Comparison of ENCODE assay signal across 16 mouse cellular contexts in the genomic region with DNA sequence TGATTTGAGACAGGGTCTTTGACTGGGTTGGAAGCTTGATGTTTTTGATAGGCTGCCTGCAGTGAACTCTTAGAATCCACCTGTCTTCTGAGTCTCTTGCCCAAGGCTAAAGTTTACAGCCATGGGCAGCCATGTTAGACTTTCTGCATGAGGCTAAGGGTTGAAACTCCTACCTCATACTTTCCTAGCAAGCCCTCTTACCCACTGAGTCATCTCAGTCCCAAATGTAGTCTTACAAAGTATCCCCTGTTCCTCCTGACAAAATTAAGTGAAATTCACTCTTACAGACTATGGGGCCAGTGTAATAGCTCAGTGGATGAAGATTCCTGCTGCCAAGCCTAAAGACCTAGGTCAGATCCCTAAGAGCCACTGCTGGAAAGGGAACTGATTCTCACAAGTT. TPM values are rescaled to one million over a fixed set of nuclear protein-coding genes. Genes with fewer than 3 reads are reported as not detected.
DNase-seq lines count a peak whose midpoint lies in the region; TF ChIP-seq lines count a peak whose summit lies in the region.
"Had no signal": no experiment of that assay in that cellular context is flagged by ENCODE, and none has a peak within 500 bp of the region (broad histone marks: within the 10 kb centered on the region; RNA-seq: fewer than 3 reads in every experiment).

No protein-coding gene starts in this region.

- no peaks in the 10 kb centered on the region for H3K9me3 ChIP-seq in CH12.LX (replicated peaks; ENCODE audit: low read length)
- H3K9me3 ChIP-seq: G1E had no signal

- peak; percentile 49; the same call in 1 of the 2 replicates for TF ChIP-seq EP300 in CH12.LX (IDR thresholded peaks at IDR 0.05; ENCODE audit: low read length)

- no peak overlapping the region for H3K4me3 ChIP-seq in CH12.LX (replicated peaks in 1 of 3; ENCODE audit: low read depth in 2 of 3, low read length in 2 of 3, poor library complexity in 1 of 3)

- TF ChIP-seq POLR2A in CH12.LX (IDR thresholded peaks at IDR 0.05; ENCODE audit: low read depth, low read length) = no peak

- no peaks in the 10 kb centered on the region; a peak in 1 of 4 replicates for H3K4me1 ChIP-seq in CH12.LX (ENCODE audit: control insufficient read depth in 1 of 2, insufficient read depth in 2 of 2)

- no peak overlapping the region; the same call in 1 of the 2 replicates for H3K4me2 ChIP-seq in CH12.LX (ENCODE audit: insufficient read depth, low read depth, poor library complexity, severe bottlenecking)

- TF ChIP-seq RAD21 in CH12.LX (IDR thresholded peaks at IDR 0.05; ENCODE audit: low read depth, low read length) = no peak

- H3K27ac ChIP-seq in CH12.LX (ENCODE audit: insufficient read depth, low read depth) = no peak overlapping the region

- no peaks in the 10 kb centered on the region for H3K79me2 ChIP-seq in CH12.LX (replicated peaks; ENCODE audit: control insufficient read depth, extremely low read depth, insufficient read depth, poor library complexity, severe bottlenecking)

- TF ChIP-seq CTCF in CH12.LX (conservative IDR thresholded peaks at IDR 0.05 in 1 of 2, IDR thresholded peaks at IDR 0.05 in 1 of 2; ENCODE audit: low read depth in 2 of 2, low read length in 2 of 2) = no peak

- in situ Hi-C loops in CH12.LX (cut with MboI; ENCODE audit: low pct_ligation_motif_present, low pct_unique_long_range_greater_than_20kb, low sequenced_read_pairs) = no loop called here

- no peaks in the 10 kb centered on the region for H3K27me3 ChIP-seq in CH12.LX (replicated peaks)

- no peaks in the 10 kb centered on the region for H3K36me3 ChIP-seq in CH12.LX (replicated peaks in 1 of 2; ENCODE audit: control insufficient read depth in 1 of 2, insufficient read depth in 1 of 2, low read length in 1 of 2)
- H3K36me3 ChIP-seq: G1E had no signal

- no peak overlapping the region for H3K9ac ChIP-seq in CH12.LX (ENCODE audit: insufficient read depth, low read depth)

- no peak for DNase-seq in CH12.LX (ENCODE audit: extremely low read depth)
- no peak for DNase-seq in adrenal gland, adult 18-20 months (ENCODE audit: low spot score in 2 of 2)
- DNase-seq: adrenal gland, adult 2 months; adrenal gland, adult 8-10 months; adrenal gland, postnatal 10 days; adrenal gland, postnatal 14 days; adrenal gland, postnatal 25 days; adrenal gland, postnatal 36 days; B cell, adult 2 months; cerebellum, adult 11 months; cerebellum, adult 11-12 months; cerebellum, adult 18-20 months; cerebellum, adult 2 months; cerebellum, adult 8-10 months; cerebellum, adult 9-10 months had no signal

- dilution Hi-C loops in CH12.LX (cut with MboI; ENCODE audit: extremely low pct_ligation_motif_present, extremely low pct_unique_long_range_greater_than_20kb, low sequenced_read_pairs) = no loop called here

TF ChIP-seq in CH12.LX, 34 proteins besides CTCF, POLR2A, EP300 and RAD21:
- TF ChIP-seq TBP (conservative IDR thresholded peaks at IDR 0.05; ENCODE audit: low read depth, low read length) (no peak), CHD2 (IDR thresholded peaks at IDR 0.05; ENCODE audit: low read length) (no peak), MAZ (IDR thresholded peaks at IDR 0.05; ENCODE audit: low read depth, low read length) (no peak), SMC3 (IDR thresholded peaks at IDR 0.05; ENCODE audit: low read depth, low read length) (no peak), IRF4 (IDR thresholded peaks at IDR 0.05; ENCODE audit: low read depth, low read length) (peak; percentile 67), JUND (conservative IDR thresholded peaks at IDR 0.05; ENCODE audit: low read depth, low read length) (peak; percentile 42; the same call in 1 of the 2 replicates), MYC (IDR thresholded peaks at IDR 0.05; ENCODE audit: low read depth, low read length) (no peak), JUN (IDR thresholded peaks at IDR 0.05; ENCODE audit: insufficient read depth, low read depth, low read length) (peak; percentile 67)
TF ChIP-seq in CH12.LX: peak in this region for 3.

RNA-seq across cellular contexts. Expression of gene Map6d1, which starts 5.9 kb away (rescaled TPM):
- total RNA-seq in CH12.LX (2012; rRNA removed) (0.04 and 0.08 TPM in 2 replicates), CH12.LX (2014; rRNA removed) (not detected in 2 replicates)
- 0.15 and 0.20 TPM in 2 replicates for polyA plus RNA-seq in CH12.LX (2012; ENCODE audit: insufficient read length, low read depth)
- total RNA-seq in adrenal gland, adult 18-20 months (2021) = 10 to 100 TPM in 1 of 2 experiments, under 1 TPM in 1; 0.19 to 10.9 TPM
- total RNA-seq: G1E had no signal
- polyA plus RNA-seq: G1E had no signal

RNA-seq across cellular contexts. Expression of gene Parl, which starts 55.1 kb away (rescaled TPM):
- total RNA-seq in CH12.LX (2012; rRNA removed) (101 and 116 TPM in 2 replicates), CH12.LX (2014; rRNA removed) (166 and 205 TPM in 2 replicates)
- 209 and 247 TPM in 2 replicates for polyA plus RNA-seq in CH12.LX (2012; ENCODE audit: insufficient read length, low read depth)
- 100 to 1,000 TPM in 1 of 2 experiments, 10 to 100 TPM in 1; 96.8 to 111 TPM for total RNA-seq in adrenal gland, adult 18-20 months (2021)
